Mouse (Mus musculus): Measurements from ENCODE around the gene Usp3.

Usp3 gene

GRCm38 (mm10) chr9:66592708-66593612, at the start of gene Usp3:
Gene Usp3, minus strand, starts transcription at chr9:66593142.
- peak; percentile 98 for DNase-seq (ENCODE audit: low spot score)

- no peak for DNase-seq (ENCODE audit: low spot score)
Measured at GRCm38 (mm10) chr9:66640491-66640890, 47.5 kb upstream of the Usp3 start.

- no peak for DNase-seq (ENCODE audit: low spot score)
Measured at GRCm38 (mm10) chr9:66639626-66640025, 46.7 kb upstream of the Usp3 start.

- no peak for DNase-seq (ENCODE audit: low spot score)
Measured at GRCm38 (mm10) chr9:66632441-66632840, 39.5 kb upstream of the Usp3 start.

- no peak for DNase-seq (ENCODE audit: low spot score)
Measured at GRCm38 (mm10) chr9:66630931-66631330, 38.0 kb upstream of the Usp3 start.

GRCm38 (mm10) chr9:66626661-66627060, 33.7 kb upstream of the Usp3 start:
- DNase-seq (ENCODE audit: low spot score), result no peak

GRCm38 (mm10) chr9:66625974-66626530, 33.1 kb upstream of the Usp3 start:
- no peak for DNase-seq (ENCODE audit: low spot score)

- DNase-seq (ENCODE audit: low spot score), result no peak
Measured at GRCm38 (mm10) chr9:66624873-66625272, 31.9 kb upstream of the Usp3 start.

GRCm38 (mm10) chr9:66623627-66624026, 30.7 kb upstream of the Usp3 start:
- no peak for DNase-seq (ENCODE audit: low spot score)

GRCm38 (mm10) chr9:66620581-66620981, 27.6 kb upstream of the Usp3 start:
- DNase-seq (ENCODE audit: low spot score), result peak; percentile 56

- DNase-seq (ENCODE audit: low spot score), result no peak
Measured at GRCm38 (mm10) chr9:66620055-66620454, 27.1 kb upstream of the Usp3 start.

GRCm38 (mm10) chr9:66617812-66618211, 24.9 kb upstream of the Usp3 start:
- DNase-seq (ENCODE audit: low spot score), result no peak

GRCm38 (mm10) chr9:66616858-66617257, 23.9 kb upstream of the Usp3 start:
- no peak for DNase-seq (ENCODE audit: low spot score)

- DNase-seq (ENCODE audit: low spot score), result no peak
Measured at GRCm38 (mm10) chr9:66615141-66615540, 22.2 kb upstream of the Usp3 start.

- no peak for DNase-seq (ENCODE audit: low spot score)
Measured at GRCm38 (mm10) chr9:66614547-66614946, 21.6 kb upstream of the Usp3 start.

GRCm38 (mm10) chr9:66613667-66614066, 20.7 kb upstream of the Usp3 start:
- no peak for DNase-seq (ENCODE audit: low spot score)

- DNase-seq (ENCODE audit: low spot score), result peak; percentile 90
Measured at GRCm38 (mm10) chr9:66611478-66612093, 18.6 kb upstream of the Usp3 start.

- no peak for DNase-seq (ENCODE audit: low spot score)
Measured at GRCm38 (mm10) chr9:66608817-66609345, 15.9 kb upstream of the Usp3 start.

- DNase-seq (ENCODE audit: low spot score), result no peak
Measured at GRCm38 (mm10) chr9:66606851-66607250, 13.9 kb upstream of the Usp3 start.

- peak; percentile 54 for DNase-seq (ENCODE audit: low spot score)
Measured at GRCm38 (mm10) chr9:66605876-66606750, 13.2 kb upstream of the Usp3 start.

- no peak for DNase-seq (ENCODE audit: low spot score)
Measured at GRCm38 (mm10) chr9:66604349-66605206, 11.6 kb upstream of the Usp3 start.

Measured in retina, embryonic 14.5 days (tissue).